Mouse (Mus musculus) frontal cortex, adult 2 months (tissue): ENCODE measurements around the gene Rasal1. TPM values are rescaled to one million over a fixed set of nuclear protein-coding genes. Genes with fewer than 3 reads are reported as not detected.
A peak's percentile ranks its signal among the peaks of the same experiment; 100 is the strongest.

Source experiments
- DNase-seq, 2 experiments: peaks; one replicate each; pipeline ENCODE4 v3.0.0; 2022; ENCODE audit warnings: low spot score in 1 of 2; ENCODE audit errors: extremely low spot score in 1 of 2
- polyA plus RNA-seq: library from polyadenylated mRNA; depleted of rRNA; stranded (reverse); fragments of >200 nt; gene quantifications from 2 replicates; pipeline ENCODE4 v1.2.3, GENCODE M21; 2012; rRNA removed

Gene Rasal1
- polyA plus RNA-seq = 63.8 and 71.7 TPM in 2 replicates

DNA sequence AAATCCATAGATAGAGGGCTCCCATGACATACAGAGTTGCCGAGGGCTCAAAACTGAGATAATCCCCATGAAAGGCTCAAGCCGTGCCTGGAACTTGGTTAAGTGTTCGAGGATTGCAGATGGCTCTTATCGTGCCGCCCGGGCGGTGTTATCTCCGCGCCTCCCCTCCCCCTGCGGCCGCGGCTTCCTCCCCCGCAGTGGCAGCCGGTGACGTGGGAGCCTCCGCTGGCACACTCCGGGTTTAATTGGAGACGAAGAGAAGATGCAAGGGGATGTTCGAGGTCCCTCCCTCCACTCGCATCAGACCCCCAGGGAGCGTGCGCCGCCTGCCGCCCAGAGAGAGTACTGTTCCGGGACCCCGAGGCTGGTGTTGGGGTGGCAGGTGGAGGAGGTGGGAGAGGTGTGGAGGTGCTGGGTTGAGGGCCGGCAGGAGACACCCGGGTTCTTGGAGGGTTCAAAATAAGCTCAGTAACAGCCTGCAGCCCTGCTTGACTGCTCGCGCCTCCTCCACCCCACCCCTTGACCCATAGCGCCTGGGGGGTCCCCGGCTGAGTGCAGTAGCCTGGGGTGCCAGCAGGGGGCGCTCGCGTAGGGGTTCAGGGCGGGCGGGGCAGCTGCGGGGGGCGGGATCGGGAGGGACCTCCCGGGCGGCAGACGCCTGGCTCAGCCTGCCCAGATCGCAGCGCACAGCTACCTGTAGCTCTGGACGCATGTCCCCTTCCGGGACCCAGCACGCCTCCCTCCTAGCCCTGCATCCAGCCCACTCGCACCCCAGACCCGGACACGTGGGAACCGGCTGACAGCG is at the start of gene Rasal1:
Gene Rasal1 (plus strand): TSS at position 244 of the 805 bp plus-strand sequence.
- peak; percentile 74 to 85 for DNase-seq

DNA sequence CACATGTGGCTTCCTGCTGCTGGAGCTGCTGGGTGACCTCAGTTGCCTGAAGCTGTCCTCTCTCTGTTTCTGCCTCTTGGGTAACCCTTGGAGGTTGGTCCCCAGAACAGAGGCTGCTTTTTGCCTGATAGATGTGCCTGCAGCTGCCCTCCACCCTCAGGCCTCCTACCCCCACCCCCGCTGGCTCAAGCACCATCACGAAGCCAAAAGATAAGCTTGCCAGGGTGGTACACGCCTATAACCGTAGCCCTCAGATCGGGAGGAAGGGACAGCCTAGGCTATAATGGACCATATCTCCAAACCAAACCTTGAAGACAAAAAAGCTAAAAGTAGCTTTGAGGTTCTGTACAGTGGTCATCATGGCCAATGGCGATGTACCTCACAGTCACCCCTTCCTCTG is 49.0 kb upstream of the Rasal1 start:
- DNase-seq = no peak

DNA sequence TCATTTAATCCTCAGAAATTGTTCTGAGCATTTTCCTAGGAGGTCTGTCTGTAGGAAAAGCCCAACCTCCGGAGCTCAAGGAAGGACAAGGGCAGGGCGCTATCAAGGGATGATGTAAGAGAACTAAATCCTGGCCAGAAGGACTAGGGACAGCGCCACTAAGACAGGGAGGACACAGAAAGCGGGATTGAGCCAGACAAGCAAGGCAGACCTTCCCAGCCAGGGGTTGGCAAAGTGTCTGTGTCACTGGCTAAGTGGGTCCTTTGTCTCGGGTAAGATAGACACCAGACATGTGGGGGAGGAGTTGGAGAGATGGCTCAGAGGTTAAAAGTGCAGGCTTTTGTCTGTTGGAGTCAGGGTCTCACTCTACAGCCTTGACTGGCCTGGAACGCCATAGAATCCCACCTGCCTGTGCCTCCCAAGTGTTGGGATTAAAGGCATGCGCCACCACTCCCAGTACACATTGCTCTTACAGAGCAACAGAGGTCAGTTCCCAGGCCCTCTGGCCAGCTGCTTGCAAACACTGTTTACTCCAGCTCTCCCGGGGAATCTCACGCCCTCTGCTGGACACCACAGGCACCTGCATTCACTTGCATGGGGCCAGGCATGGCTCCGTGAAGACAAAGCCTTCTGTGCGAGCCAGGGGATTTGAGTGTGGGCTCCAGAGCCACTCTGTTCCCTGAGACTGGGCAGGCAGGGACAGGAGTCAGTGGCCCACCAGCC is 47.5 kb upstream of the Rasal1 start:
- no peak for DNase-seq

DNA sequence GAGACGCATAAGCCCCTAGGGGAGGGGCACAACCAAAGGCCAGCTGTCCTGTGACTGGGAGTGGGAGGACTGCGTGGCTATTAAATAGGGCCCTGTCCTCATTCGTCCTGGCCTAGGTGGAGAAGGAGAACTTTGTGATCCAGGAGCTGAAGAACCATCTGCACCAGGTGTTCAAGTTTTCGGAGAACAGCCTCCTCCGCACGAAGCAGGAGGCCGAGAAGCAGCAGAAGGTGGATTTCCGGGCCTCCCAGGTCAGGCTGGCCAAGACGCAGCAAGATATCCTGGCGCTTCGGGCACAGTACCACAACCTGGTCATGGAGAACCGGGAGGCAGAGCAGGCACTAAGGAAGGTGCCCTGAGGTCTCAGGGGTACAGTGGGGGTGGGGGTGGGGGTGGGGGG is 46.4 kb upstream of the Rasal1 start:
- no peak for DNase-seq

DNA sequence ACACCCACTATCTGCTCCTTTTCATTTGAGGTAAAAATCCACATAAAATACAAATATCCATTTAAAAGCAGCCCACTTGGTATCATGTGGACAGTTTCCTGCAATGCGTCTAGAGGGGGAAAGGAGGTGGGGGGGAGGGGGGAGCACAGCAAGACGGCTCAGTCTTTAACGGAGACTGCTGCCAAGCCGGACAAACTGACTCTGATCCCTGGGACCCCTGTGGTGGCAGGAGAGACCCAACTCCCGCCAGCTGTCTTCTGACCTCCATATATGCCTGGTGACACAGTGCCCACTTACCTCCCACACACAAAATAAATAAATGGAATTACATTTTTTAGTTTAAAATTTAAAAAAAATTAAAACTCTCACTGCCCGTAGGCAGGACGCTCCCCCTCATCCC is 45.1 kb upstream of the Rasal1 start:
- DNase-seq = no peak

DNA sequence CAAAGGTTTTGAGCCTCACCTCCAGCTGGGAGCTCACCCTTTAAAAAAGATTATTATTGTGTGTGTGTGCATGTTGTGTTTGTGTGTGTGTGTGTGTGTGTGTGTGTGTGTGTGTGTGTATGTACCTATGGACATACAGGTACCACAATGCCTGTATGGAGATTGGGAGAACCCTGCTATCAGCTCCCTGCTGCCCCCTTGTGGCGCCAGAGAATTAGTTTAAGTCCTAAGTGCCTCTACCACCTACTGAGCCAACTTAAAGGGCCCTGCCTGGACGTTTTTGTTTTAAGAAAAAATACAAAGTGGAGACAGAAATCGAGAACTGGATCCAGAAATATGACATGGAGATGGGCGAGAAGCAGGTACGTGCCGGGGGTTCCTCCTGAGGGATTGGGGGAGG is 43.8 kb upstream of the Rasal1 start:
- DNase-seq = peak in 1 of 2 experiments; percentile 94

DNA sequence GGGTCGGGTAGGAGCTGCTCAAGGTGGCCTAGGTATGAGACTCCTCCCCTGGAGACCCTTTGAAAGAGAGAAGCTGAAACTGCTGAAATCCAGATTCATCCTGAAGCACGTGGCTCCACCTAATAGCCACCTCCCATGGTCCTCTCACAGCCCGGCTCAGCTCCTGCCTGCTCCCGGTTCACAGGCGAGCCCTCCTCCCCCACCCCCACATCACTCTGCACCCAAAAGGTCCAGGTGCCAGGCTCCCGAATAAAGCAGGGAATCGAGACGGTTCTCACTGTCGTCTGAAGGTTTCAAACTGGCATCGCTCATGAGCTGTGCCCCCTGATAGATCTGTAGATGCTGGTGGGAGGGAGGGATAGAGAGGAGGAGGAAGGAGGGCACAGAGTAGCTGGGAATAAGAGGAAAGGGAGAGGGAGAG is 43.4 kb upstream of the Rasal1 start:
- no peak for DNase-seq

DNA sequence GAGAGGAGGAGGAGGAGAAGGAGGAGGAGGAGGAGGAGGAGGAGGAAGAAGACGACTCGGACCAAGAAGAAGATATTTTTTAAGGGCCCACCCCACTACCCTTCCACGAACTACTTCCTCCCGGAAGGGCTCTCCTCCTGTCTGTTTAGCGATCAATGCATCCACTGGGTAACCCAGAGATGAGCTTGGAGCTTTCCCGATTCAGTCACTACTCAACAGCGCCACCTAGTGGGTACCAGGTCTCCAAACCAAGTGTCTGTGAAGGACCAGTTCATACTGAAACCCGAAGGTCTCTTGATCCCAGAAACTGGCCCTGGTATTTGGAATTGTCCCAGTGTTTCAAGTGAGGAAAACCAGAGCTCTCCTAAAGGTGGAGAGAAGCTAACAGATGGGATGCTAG is 42.9 kb upstream of the Rasal1 start:
- DNase-seq = peak in 1 of 2 experiments; percentile 97

DNA sequence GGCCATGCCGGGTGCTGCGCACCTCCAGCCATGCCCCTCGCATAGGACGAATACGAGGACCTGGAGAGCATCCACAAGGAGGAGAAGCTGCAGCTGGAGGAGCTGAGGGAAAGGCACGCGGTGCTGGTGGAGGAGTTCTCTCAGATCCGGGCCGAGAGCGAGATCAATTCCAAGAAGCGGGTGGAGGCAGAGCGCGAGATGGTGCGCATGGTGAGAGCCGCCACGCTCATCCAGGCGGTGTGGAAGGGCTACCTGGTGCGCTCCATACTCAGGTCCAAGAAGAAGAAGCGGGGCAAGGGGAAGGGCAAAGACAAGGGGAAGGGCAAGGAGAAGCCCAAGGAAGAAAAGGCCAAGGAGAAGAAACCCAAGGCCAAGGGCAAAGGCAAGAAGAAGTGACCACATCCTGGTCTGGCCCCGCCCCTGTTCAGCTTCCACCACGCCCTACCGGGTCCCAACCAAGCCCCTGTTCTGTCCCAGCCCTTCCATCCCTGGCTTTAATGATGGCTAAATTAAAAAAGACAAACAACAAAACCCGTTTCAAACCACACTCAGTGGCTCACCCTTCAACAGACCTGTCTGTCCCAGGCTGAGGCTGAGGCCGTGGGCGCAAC is 41.9 kb upstream of the Rasal1 start:
- DNase-seq = no peak

DNA sequence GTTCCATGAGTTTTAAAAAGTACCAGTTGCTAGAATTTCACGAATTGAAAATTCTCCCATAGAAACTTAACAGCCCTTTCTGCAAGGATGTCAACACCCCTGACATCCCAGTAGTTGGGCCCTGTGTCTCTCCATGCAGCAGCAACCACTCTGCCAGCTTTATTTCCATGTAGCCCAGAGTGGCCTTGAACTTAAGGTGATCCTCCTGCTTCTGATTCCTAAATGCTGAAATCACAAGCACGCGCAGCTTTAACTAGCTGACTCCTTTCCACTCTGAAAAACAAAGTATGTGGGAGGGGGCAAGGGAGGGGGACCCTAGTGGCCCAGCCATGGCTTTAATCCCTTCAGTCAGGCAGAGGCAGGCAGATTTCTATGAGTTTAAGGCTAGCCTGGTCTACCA is 41.3 kb upstream of the Rasal1 start:
- DNase-seq = no peak

DNA sequence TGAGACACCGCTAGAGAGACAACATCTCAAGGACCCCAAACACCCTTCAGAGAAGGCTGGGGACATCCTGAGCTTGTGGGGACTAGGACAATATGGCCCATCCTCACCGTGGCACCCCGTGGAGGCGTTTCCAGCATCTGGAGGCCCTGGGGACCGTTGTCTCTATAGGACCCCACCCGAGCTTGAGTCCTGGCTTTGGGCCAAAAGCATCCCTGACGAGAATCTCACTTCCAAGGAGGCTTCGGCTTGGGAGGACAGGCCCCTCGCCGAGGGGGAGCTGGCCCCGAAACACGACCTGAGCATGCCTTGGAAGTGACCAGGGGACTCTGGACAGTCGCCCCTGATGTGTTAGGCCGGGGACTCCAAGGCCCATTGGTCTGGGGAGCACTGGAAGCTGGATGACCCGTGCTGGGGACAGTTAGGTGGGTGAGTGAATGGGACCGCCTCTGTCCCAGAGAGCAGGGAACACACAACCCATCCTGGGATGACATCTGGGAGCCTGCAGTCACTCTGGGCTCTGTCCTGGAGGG is 39.3 kb upstream of the Rasal1 start:
- DNase-seq = no peak

DNA sequence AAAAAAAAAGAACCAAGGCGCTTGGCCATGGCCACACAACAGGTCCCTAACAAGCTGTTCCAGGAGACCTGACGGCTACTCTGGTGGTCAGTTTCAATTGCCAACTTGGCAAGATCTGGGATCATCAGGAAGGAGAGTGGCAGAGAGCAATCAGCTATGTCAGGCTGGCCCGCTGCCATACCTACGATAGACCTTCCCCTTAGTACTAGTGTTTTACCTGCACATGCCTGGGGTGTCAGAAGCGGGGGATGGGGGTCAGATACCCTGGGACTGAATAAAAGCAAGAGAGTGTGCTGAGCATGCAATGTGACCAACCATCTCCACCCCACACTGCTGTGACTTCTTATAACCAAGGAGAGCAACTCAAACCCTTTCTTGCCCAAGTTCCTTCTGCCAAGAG is 37.7 kb upstream of the Rasal1 start:
- DNase-seq = no peak

DNA sequence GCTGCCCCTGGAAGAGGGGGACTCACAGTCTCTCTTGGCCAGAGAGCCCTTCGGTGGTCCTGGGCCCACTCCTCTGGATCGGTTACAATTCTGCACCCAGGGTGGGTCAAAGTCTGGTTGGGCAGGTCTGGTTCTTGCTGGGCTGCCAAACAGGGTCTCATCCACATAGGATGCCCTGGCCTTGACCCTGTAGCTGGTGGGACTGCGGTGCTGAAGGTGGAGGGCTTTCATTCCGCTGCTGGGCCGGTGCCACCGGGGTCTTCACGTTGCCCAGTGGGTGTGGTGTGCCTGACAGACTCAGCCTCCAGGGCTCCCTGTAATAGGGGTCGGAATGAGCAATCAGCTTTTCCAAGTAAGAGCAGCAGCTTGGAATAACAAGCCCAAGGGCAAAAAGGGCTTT is 37.2 kb upstream of the Rasal1 start:
- no peak for DNase-seq

DNA sequence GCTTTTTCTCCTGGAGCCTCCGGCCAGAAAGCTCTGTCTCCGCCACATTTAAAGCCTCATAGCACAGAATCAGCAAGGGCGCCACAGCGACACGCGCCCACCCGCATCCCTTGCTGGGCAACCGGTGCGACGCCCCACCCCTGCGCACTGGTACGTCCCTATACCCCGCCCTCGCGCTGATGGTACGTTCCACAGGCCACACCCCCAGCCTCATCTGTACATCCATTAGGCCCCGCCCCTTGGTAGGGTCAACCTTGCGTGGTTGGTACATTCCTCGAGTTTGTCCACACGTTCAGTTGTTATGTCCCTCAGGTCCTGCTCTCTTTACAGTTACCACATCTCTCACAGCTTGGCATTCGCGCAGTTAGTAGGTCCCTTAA is 36.2 kb upstream of the Rasal1 start, which contains the start of the genes Rita1 and Ddx54:
Gene Rita1 (minus strand): TSS at position 148 of the 380 bp plus-strand sequence.
Gene Ddx54 (plus strand): TSS at position 298 of the 380 bp plus-strand sequence.
- DNase-seq = peak; percentile 95 to 99

DNA sequence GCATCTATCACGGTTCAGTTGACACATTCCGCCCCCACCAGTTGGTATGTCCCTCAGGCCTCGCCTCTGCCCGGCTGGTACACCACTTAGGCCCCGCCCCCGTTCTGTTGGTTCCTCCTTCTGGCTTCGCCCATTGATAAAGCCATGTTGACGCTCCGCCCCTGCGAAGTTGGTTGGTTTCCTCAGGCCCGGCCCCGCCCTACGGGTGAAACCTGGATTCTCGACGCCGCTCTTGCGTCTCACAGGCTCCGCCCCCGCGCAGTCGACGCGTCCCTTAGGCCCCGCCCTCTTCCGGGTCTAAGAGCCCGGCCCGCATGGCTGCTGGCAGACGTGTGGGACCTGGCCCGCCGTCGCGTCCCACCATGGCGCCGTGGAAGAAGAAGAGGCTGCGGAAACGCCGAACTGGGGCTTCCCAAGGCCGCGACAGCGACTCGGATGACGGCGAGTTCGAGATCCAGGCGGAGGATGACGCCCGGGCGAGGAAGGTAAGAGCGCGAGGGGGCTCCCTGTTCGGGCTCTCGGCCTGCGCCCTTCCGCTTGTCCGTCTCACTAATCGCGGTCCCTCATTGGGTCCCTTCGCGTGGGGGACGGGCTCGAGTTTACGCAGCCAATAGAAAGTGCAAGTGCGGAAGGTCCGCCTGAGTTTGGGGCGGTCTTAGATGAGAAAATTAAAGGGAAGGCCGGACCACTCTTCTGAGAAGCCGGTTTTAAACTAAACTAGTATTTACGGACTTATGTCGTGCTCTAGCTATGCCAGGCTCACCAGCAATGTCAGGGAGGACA is 35.6 kb upstream of the Rasal1 start:
- peak; percentile 100 for DNase-seq

DNA sequence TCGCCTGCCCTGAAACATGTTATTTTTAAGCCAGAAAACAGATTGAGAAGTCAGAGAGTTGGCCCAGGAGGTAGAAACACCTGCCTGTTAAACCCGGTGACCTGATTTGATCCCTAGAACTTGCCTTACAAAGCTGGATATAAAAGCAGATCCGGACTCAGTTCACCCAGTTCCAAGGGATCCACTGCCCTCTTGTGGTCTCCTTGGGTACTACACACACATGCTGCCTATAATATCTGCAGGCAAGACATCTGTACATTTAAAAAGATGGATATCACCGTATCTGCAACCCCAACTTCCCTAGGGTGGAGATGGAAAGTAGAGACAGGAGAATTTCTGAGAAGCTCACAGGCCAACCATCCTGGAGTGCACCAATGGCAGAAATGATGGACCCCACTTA is 32.7 kb upstream of the Rasal1 start:
- DNase-seq = no peak

DNA sequence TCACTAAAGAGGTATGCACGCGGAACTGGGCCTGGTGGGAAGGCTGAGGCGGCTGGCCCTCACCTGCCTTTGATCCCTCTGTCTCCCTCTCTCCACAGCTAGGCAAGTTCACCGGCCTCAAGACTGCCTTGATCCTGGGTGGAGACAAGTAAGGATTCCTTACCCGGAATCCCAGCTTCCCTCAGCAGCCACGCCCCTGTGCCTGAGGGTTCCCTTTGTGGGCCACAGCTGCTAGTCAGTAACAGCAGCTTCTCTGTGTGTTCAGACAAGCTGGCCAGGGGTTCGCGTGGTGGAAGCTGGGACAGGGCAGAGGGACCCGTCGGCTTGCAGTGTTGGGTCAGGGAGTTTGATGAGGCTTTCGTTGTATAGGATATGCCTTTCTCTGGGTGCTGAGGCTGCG is 29.8 kb upstream of the Rasal1 start:
- DNase-seq = no peak

DNA sequence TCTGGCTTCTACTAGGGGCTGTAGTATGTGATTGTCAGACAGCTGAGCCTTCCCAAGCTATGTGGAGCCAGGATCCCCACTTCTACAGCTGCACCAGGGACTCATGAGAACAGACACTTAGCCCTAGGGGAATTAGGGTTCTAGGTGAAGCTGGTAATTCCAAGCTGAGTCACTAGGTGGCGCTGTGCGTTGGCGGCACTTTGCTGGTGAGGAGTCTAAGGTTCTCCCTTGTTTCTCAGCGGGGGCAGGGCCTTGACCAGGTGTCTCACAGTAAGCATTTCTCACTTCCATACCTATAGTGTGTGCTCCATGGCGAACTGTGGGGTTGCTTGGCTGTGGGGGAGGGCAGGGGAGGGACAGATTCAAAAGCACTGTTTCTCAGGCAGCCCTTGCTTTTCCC is 29.4 kb upstream of the Rasal1 start:
- DNase-seq = peak in 1 of 2 experiments; percentile 84

DNA sequence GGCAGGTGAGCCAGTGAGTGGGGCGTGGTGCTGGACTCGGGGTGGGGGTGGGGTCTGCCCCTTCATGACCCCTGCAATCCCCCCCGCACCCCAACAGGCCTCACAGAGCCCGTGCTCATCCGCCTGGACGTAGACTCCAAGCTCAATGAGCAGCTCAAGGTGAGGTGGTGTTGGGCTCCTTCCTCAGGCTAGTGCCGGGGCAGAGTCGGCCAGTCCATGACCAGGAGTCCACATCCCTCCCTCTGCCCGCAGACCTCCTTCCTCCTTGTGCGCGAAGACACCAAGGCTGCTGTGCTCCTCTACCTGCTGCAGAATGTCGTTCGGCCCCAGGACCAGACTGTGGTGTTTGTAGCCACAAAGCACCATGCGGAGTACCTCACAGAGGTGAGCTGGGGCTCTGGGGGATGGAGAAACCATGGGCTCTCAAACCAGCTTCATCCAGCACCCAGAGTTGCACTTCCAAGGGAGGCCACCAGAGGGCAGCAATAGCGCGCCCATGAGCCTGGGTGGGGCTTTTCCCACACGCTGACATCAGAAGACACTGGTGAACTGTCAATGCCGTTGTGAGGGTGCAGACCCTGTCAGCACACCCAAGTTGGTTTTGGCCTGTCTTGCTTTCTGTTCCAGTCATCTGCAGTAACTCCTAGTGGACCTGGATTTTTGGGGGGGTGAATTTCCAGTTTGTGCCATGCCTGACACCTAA is 28.1 kb upstream of the Rasal1 start:
- peak in 1 of 2 experiments; percentile 94 for DNase-seq
